24 mouse cellular contexts compared by ENCODE assay signal in the genomic region with DNA sequence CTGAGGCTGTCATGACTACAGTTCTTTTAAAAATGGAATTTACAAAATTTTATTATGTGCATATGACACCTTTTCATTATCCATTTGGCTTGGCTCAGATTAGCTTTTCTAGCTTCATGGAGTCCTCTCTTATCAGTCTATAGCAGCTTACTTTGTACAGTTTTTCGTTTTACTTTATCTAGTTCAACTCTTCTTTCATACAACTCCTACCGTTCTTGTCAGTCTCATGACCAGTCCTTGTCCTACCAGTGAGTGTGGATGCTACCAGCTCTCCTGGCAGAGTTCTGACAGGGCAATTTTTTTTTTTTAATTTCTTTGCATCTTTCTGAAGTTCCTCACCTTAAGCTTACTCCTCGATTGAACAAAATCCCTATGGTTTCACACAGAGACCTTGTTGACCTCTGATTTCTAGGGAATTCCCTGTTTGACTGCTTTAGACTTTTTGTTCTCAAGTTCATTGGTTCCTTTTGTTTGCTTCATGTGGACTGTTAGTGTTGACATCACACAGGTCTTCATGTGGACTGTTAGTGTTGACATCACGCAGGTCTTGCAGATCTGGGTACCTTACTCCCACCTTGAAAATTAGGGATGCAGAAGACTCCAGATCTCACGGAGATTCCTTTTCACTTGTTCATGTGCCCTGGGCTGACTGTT. TPM values are rescaled to one million over a fixed set of nuclear protein-coding genes. Genes with fewer than 3 reads are reported as not detected.
A peak's percentile ranks its signal among the peaks of the same experiment; 100 is the strongest.
DNase-seq lines count a peak whose midpoint lies in the region; ATAC-seq lines count a peak whose summit lies in the region.
"Had no signal": no experiment of that assay in that cellular context is flagged by ENCODE, and none has a peak within 500 bp of the region (broad histone marks: within the 10 kb centered on the region; RNA-seq: fewer than 3 reads in every experiment).

No protein-coding gene starts in this region.

- H3K4me3 ChIP-seq in liver, embryonic 15.5 days (replicated peaks) = no peak overlapping the region
- H3K4me3 ChIP-seq: embryonic facial prominence, embryonic 15.5 days; forebrain, embryonic 12.5 days; heart, embryonic 10.5 days; hindbrain, embryonic 12.5 days; intestine, embryonic 15.5 days had no signal

- peaks cover 8% of the 10 kb centered on the region for H3K36me3 ChIP-seq in liver, embryonic 15.5 days (replicated peaks)
- H3K36me3 ChIP-seq: forebrain, embryonic 12.5 days had no signal

- peak overlapping the region; percentile 18; the same call in 1 of the 2 replicates for H3K4me2 ChIP-seq in liver, embryonic 15.5 days
- H3K4me2 ChIP-seq: embryonic facial prominence, embryonic 15.5 days; forebrain, embryonic 12.5 days; hindbrain, embryonic 12.5 days; intestine, embryonic 15.5 days had no signal

- H3K27me3 ChIP-seq in liver, embryonic 15.5 days = no peaks in the 10 kb centered on the region
- H3K27me3 ChIP-seq: embryonic facial prominence, embryonic 15.5 days; forebrain, embryonic 12.5 days; hindbrain, embryonic 12.5 days; intestine, embryonic 15.5 days; Patski had no signal

- no peak overlapping the region for H3K9ac ChIP-seq in liver, embryonic 15.5 days
- H3K9ac ChIP-seq: embryonic facial prominence, embryonic 15.5 days; forebrain, embryonic 12.5 days; hindbrain, embryonic 12.5 days; intestine, embryonic 15.5 days had no signal

- 37% methylated on average over 5 of the region's 5 CpGs for WGBS in liver, embryonic 15.5 days (ENCODE audit: insufficient replicate concordance)

- ATAC-seq in erythroid progenitor cell, adult 5-6 weeks (replicated peaks; ENCODE audit: low FRiP score, poor library complexity, severe bottlenecking) = peak; percentile 89
- ATAC-seq in liver, embryonic 15.5 days (ENCODE audit: insufficient read depth) = peak; percentile 90
- peak; percentile 95 for ATAC-seq in megakaryocyte-erythroid progenitor cell, adult 5-6 weeks (replicated peaks; ENCODE audit: low FRiP score, low TSS enrichment, poor library complexity, severe bottlenecking)
- ATAC-seq in activated CD4-positive, CD25-positive, alpha-beta regulatory T cell, adult 4 months = no peak
- ATAC-seq: forebrain, embryonic 16.5 days; hindbrain, postnatal 0 days; intestine, embryonic 15.5 days; Patski had no signal

- peak overlapping the region; percentile 70 for H3K27ac ChIP-seq in liver, embryonic 15.5 days (replicated peaks)
- H3K27ac ChIP-seq: embryonic facial prominence, embryonic 15.5 days; forebrain, embryonic 12.5 days; heart, embryonic 10.5 days; hindbrain, embryonic 12.5 days; hindbrain, postnatal 0 days; intestine, embryonic 15.5 days had no signal

- DNase-seq in MEL-GATA-1-ER (ENCODE audit: extremely low read depth, low read depth) = peak; percentile 65
- DNase-seq in cerebellum, adult 9-11 months = no peak
- no peak for DNase-seq in adrenal gland, adult 8-10 months
- DNase-seq: adrenal gland, adult 2 months; adrenal gland, postnatal 36 days; cerebellum, adult 11-12 months; cerebellum, postnatal 10 days; embryo, embryonic 11 days; gastrocnemius, postnatal 10 days; heart, adult 18-20 months; heart, postnatal 10 days; heart, postnatal 4 days had no signal

- peaks cover 25% of the 10 kb centered on the region for H3K4me1 ChIP-seq in liver, embryonic 15.5 days (replicated peaks)
- H3K4me1 ChIP-seq: embryonic facial prominence, embryonic 15.5 days; forebrain, embryonic 12.5 days; heart, embryonic 10.5 days; hindbrain, embryonic 12.5 days; intestine, embryonic 15.5 days had no signal

- H3K9me3 ChIP-seq in liver, embryonic 15.5 days (replicated peaks) = no peaks in the 10 kb centered on the region
- H3K9me3 ChIP-seq: embryonic facial prominence, embryonic 15.5 days; forebrain, embryonic 12.5 days; heart, embryonic 10.5 days; hindbrain, embryonic 12.5 days; intestine, embryonic 15.5 days had no signal

RNA-seq across cellular contexts. Expression of gene Bnip1, which starts 13.6 kb away (rescaled TPM):
- total RNA-seq in erythroid progenitor cell, adult 5-6 weeks (2015; ENCODE audit: low replicate concordance) = 18.0 and 18.9 TPM in 2 replicates
- total RNA-seq in erythroid progenitor cell, adult 5-6 weeks (2017; ENCODE audit: low replicate concordance) = 13.9 and 16.8 TPM in 2 replicates
- 21.0 and 22.8 TPM in 2 replicates for polyA plus RNA-seq in liver, embryonic 15.5 days (2015; fragmentation: Nextera tagmentation; extraction: Ambion mirVana)
- 60.6 and 68.9 TPM in 2 replicates for total RNA-seq in megakaryocyte-erythroid progenitor cell, adult 5-6 weeks (2014; fragmentation: Nextera tagmentation)
- 49.6 and 59.8 TPM in 2 replicates for total RNA-seq in megakaryocyte-erythroid progenitor cell, adult 5-6 weeks (2017)
- polyA plus RNA-seq in activated CD4-positive, CD25-positive, alpha-beta regulatory T cell, adult 4 months (2017; shearing (Covaris generic)) = 10 to 100 TPM; 32.6 to 41.1 TPM
- 10 to 100 TPM; 24.8 to 36.2 (median 29.3) TPM for total RNA-seq in adrenal gland, adult 8-10 months (2022)

RNA-seq across cellular contexts. Expression of gene Crebrf, which starts 51.8 kb away (rescaled TPM):
- total RNA-seq in erythroid progenitor cell, adult 5-6 weeks (2015; ENCODE audit: low replicate concordance) = 9.6 and 17.7 TPM in 2 replicates
- total RNA-seq in erythroid progenitor cell, adult 5-6 weeks (2017; ENCODE audit: low replicate concordance) = 10.4 and 25.2 TPM in 2 replicates
- 4.2 and 4.7 TPM in 2 replicates for polyA plus RNA-seq in liver, embryonic 15.5 days (2015; fragmentation: Nextera tagmentation; extraction: Ambion mirVana)
- 11.4 and 12.0 TPM in 2 replicates for total RNA-seq in megakaryocyte-erythroid progenitor cell, adult 5-6 weeks (2014; fragmentation: Nextera tagmentation)
- 17.9 and 37.0 TPM in 2 replicates for total RNA-seq in megakaryocyte-erythroid progenitor cell, adult 5-6 weeks (2017)
- 10 to 100 TPM; 31.2 to 37.5 TPM for polyA plus RNA-seq in activated CD4-positive, CD25-positive, alpha-beta regulatory T cell, adult 4 months (2017; shearing (Covaris generic))
- 10 to 100 TPM; 71.1 to 94.5 (median 80.0) TPM for total RNA-seq in adrenal gland, adult 8-10 months (2022)
